Comparison of ENCODE assay signal across 8 mouse cellular contexts in genomic region chr15:96286015-96286934, GRCm38 (mm10). TPM values are rescaled to one million over a fixed set of nuclear protein-coding genes. Genes with fewer than 3 reads are reported as not detected.
DNase-seq lines count a peak whose midpoint lies in the region; ATAC-seq lines count a peak whose summit lies in the region.

No protein-coding gene starts in this region.

- no peaks in the 10 kb centered on the region for H3K27me3 ChIP-seq in hindbrain, embryonic 11.5 days (ENCODE audit: control insufficient read depth, insufficient read depth, low read length)

- peak; percentile 77 for ATAC-seq in hindbrain, embryonic 11.5 days (ENCODE audit: low FRiP score)

- peak overlapping the region; percentile 45 for H3K4me2 ChIP-seq in hindbrain, embryonic 11.5 days (replicated peaks; ENCODE audit: low read depth, low read length)

- DNase-seq in MN1 (ENCODE audit: low spot score): peak; percentile 96
- DNase-seq in cerebellum, adult 9-11 months: peak; percentile 95
- peak; percentile 87 to 91 for DNase-seq in frontal cortex, adult 2 months (ENCODE audit: extremely low spot score in 1 of 2, low spot score in 1 of 2)
- DNase-seq in hindbrain, embryonic 11.5 days (ENCODE audit: low spot score): peak; percentile 95
- DNase-seq in layer of hippocampus, postnatal 14 days (ENCODE audit: low spot score in 2 of 2): peak; percentile 94 to 96
- peak; percentile 97 for DNase-seq in lung, postnatal 10 days
- DNase-seq in ovary, postnatal 14 days (ENCODE audit: low spot score): peak; percentile 92
- peak; percentile 93 to 96 for DNase-seq in thymus, postnatal 10 days (ENCODE audit: low spot score in 2 of 2)

- no peaks in the 10 kb centered on the region for H3K36me3 ChIP-seq in hindbrain, embryonic 11.5 days (ENCODE audit: control insufficient read depth, insufficient read depth, low read length)

- no peaks in the 10 kb centered on the region for H3K4me1 ChIP-seq in hindbrain, embryonic 11.5 days (replicated peaks; ENCODE audit: control insufficient read depth, insufficient read depth, low read length)

- peak overlapping the region; percentile 96 for H3K4me3 ChIP-seq in hindbrain, embryonic 11.5 days (ENCODE audit: low read depth, low read length)

- peak overlapping the region; percentile 100 for H3K27ac ChIP-seq in hindbrain, embryonic 11.5 days (ENCODE audit: low read depth, low read length)

- under 1% methylated on average over 48 of the region's 72 CpGs for WGBS in hindbrain, embryonic 11.5 days

- H3K9ac ChIP-seq in hindbrain, embryonic 11.5 days (ENCODE audit: low read depth, low read length): peak overlapping the region; percentile 100

- H3K9me3 ChIP-seq in hindbrain, embryonic 11.5 days (ENCODE audit: control insufficient read depth, low read length): no peaks in the 10 kb centered on the region

RNA-seq across cellular contexts. Expression of gene Arid2, which starts 1.0 kb away (rescaled TPM):
- 16.5 and 18.0 TPM in 2 replicates for polyA plus RNA-seq in frontal cortex, adult 2 months (2012; rRNA removed)
- polyA plus RNA-seq in hindbrain, embryonic 11.5 days (2014; fragmentation: Nextera tagmentation; extraction: Ambion mirVana): 37.0 and 39.0 TPM in 2 replicates
- 10 to 100 TPM; 37.5 to 39.8 TPM for total RNA-seq in layer of hippocampus, postnatal 14 days (2021)

Comparison
In these comparisons a context has a peak if more than half of its experiments do, and no peak if none do; other contexts are left out.
1. Peak in every context shown above with its lines: DNase-seq, ATAC-seq, H3K4me3 ChIP-seq and H3K27ac ChIP-seq.